Mouse (Mus musculus) embryo, embryonic 10 days (tissue): ENCODE data around the gene Serpinb8.

Source experiments
- DNase-seq: peaks from one replicate; pipeline ENCODE4 v3.0.0-alpha.2; 2015; ENCODE audit warnings: low spot score

Gene Serpinb8

DNA sequence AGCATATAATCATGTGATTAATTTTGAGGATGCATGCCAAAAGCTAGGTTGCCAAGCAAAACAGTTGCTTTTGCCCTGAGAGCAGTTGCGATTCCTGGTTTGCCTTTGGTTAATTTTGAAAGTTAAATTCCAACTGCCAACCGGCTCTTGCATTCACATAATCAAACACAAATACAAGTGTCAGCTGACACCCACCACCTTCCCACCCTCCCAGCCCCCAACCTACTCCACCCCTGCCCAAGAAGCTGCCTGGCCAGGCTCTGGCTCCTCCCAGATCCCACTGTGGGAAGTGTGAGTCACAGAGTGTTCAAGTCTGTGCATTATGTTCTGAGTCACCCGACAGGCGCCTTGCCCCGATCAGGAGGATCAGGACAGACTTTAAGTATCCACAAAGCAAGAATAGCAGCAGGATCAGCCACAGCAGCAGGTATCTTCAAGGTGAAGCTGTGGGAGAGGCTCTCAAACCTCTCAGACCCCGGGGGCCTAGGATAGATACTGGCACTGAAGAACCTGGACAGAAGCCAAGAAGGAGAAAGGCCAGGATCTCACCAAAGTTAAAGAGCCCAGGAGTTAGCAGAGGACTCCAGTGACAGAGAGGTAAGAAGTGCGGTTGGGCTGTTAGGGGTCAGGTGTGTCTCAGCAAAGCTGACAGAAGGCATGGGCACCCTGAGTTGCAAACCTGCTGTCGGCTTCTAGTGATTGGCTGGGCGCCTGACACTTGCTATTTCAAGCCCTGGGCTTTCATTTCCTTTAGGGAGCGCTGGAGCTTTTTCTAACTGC is at the start of gene Serpinb8:
Gene Serpinb8 (plus strand): TSS at position 316 of the 780 bp plus-strand sequence.
- no peak for DNase-seq

DNA sequence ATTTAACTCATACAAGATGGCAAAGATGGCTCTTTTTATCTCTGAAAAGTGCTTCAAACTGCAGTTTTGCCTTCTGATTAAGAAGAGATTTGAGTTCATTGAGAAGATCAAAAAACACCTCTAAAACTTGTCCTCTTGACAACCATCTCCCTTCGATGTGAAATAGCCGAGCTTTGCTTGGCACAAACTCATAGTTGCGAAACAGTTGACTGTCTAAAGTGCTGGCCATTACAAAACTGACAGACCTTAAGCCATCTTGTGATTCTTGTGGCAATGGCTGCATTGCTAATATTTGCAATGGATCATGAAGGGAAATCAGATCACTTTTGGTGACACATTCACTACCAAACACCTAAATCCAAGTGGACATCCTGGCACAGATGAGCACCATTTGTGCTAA is 30.3 kb upstream of the Serpinb8 start:
- no peak for DNase-seq

GRCm38 (mm10) chr1:107562110-107562509 is 27.7 kb upstream of the Serpinb8 start:
- DNase-seq = no peak

DNA sequence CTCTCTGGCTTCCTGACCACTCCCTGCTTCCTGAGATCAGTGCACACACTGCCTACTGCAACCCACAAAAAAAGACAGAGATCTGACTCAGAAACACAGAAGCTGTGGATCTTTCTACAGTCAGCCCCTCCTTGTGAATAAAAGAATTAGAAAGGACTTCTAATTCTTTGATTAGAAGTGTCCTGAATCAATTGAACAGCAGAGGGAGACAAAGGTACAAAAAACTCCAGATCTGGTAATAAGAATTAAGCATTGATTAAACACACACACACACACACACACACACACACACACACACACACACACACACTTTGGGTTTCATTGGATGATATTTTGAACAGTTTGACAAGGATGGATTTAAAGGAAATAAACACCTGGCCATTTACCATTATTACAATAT is 24.2 kb upstream of the Serpinb8 start:
- no peak for DNase-seq

DNA sequence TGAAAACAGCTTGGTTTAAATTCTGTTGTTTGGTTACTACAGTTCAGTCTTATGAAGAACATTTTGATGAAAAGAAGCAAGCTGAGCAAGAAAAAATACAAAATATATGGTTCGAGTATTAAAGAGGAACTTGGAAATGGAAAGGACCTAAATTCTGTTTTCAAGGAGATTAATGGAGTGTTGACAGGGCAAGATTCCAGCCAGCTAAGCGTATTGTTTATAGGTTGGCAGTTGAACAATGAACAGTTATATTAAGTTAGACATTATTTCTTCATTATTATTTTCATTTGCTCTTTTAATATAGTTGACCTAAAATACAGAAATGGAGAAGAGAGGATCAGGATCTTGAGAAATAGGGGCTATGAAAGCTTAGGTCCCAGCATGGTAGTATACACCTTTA is 13.7 kb upstream of the Serpinb8 start:
- no peak for DNase-seq

DNA sequence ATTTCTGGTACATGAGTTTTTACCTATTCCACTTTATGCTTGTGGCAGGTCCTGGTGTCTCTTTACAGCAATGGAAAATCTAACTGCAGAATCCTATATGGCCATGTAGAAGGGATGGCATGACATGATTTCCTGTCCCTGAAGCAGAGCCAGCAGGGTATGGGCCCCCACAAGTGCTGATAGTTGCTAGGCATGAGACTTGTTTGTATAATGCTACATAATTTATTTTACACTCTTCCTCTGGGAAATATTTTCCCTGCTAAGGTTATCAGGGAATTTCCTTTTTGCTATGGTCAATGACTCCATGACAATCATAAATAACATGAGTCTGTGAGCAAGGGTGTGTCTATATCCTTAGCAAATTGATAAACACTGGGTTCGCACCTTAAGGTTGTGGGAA is 12.3 kb upstream of the Serpinb8 start:
- no peak for DNase-seq

DNA sequence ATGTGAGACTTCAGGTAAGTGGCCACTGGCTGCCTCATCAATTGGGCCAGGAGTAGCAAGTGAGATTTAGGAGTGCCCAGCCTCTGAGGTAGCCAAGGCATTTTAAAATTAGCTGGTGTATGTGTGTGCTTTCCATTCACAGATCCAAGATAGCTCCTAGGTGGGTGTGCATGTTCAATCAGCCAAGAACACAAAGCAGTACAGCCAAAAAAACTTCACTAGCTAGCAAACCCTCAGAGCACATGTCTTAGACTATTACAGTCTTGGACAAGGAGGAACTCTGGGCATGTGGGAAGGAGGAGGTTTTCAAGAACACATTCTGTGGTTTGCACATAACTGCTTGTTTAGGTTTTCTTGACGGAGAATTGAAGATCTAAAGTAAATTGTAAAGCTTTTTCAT is 8.6 kb upstream of the Serpinb8 start:
- no peak for DNase-seq

DNA sequence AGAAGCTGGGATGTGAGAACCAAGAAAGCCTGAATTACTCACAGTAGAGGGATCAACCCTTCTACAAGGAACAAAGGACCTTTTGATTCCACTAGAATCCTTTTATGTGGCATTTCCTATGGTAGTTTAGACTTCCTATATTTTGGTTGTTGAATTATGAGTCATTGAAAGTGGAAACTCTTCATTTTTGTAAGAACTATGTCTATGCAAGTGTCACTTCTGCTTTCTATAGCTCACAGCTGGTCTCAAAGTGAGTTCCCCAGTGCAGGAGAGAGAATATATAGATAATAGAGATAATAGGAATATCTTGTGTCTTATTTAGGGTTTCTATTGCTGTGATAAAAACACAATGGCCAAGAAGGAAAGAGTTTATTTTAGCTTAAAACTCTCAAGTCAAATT is 6.9 kb upstream of the Serpinb8 start:
- DNase-seq = no peak

DNA sequence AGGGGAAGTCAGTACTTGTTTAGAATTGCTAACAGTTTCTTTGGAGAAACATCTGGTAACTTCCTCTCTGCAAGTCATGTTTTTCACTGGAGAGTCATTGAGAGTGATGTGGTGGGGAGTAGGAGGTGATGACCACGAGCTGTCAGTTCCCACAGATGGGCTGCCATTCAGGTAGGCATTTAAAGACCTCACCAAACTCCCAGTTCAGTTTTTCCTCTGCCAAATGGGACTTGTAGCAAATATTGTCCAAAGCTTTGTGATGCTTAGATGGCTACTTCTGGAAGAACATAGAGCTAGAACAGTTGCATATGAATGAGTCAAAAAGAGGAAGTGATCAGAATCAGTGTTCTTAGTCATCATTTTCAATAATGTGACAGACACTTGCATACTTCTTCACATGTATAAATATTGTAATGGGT is 5.8 kb upstream of the Serpinb8 start:
- no peak for DNase-seq

GRCm38 (mm10) chr1:107584932-107585331 is 4.9 kb upstream of the Serpinb8 start:
- DNase-seq = no peak

DNA sequence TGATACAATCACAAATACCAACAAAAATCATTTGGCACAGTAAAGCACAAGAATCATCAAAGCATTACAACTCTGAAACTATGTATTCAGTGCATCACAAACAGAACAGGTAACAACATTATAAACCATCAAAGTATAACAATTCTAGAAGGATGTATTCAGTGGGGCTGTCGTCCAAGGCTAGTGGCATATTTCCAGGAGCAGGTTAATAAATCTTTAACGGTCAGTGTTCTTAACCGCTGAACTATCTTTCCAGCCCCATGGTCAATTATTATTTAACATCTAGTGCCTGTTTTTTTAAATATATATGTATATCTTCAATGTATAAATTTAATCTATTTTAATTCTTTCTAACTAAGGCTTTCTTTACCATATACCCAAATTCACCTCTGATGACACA is 3.6 kb upstream of the Serpinb8 start:
- DNase-seq = no peak

GRCm38 (mm10) chr1:107588206-107588605 is 1.6 kb upstream of the Serpinb8 start:
- DNase-seq = no peak

DNA sequence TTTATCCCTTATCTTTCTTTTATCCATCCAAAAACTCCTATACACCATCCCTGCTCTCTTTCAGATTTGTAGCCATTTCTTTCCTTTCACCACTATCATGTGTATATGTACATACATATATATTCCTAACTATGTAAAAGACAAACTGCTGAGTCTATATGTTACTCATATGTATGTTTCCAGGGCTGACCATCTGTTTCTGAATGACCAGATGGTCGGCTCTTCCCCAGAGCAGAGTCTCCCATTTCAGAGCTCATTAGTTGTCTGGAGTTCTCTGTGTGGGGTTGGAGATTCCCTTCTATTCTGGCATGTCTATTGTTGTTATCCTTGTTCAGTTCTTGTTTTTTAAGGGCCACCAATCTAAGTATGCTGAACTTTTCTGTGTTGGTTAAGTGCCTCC is 1.2 kb upstream of the Serpinb8 start:
- DNase-seq = no peak

- DNase-seq = no peak
These were observed 2.8 kb downstream of the Serpinb8 start for GRCm38 (mm10) chr1:107592644-107593043.

GRCm38 (mm10) chr1:107593469-107593868 is 3.7 kb downstream of the Serpinb8 start:
- no peak for DNase-seq

GRCm38 (mm10) chr1:107596874-107597273 is 7.1 kb downstream of the Serpinb8 start:
- no peak for DNase-seq

GRCm38 (mm10) chr1:107598476-107598875 is 8.7 kb downstream of the Serpinb8 start:
- DNase-seq = peak; percentile 49

GRCm38 (mm10) chr1:107608942-107609341 is 19.1 kb downstream of the Serpinb8 start:
- DNase-seq = no peak

DNA sequence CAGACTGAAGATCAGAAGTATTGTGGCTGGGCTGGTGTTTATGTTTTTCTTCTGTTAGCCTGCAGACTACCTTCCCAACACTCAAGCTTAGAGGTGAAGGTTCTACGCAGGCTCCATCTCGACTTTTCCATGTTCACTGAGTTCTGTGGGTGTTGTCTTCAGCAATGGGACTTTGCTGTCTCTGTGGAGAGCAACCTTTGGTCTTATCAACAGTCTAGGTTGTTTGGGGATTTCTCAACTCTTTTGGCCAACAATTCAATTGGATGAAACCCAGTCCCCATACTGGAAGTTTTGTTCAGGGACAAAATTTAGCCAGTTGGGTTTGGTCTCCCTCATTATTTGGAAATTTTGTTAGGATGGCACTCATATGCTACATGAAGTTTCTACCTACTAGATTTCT is 24.3 kb downstream of the Serpinb8 start:
- DNase-seq = no peak

DNA sequence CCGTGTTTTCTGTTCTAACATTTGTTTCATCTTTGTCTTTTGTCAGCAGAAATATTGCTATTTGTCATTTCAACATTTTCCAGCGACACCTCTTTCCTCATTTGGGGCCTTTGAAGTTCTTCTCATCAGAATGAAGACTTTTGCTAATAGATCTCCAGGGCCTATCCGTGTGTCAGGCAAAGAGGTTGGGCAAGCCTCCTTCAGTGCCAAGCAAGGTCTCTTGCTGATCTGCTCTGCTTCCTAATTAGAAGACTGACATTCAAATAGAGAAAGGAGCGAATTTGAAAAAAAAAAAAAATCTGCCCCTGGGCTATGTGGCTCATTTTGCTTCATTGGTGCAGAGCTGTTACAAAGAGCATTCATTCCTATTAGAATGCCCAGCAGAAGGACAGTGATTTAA is 32.2 kb downstream of the Serpinb8 start:
- no peak for DNase-seq

DNA sequence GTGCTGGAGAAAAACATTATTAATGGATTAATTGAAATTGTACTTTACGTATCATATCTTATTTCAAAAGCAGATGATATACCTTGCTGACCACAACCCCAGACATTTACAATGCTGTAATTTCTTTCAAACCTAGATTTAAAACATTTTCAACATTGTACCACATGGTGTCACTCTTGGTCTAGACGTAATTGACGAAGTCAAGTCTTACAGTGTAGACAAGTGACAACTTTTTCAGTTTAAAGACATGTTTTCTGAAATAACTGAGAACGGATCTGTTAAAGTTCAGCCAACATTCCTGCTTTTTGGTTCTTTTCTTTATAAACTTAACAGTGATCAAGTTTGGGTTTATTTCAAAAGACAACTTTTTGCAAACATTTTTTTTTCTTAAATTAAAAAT is 46.1 kb downstream of the Serpinb8 start:
- DNase-seq = peak; percentile 68

DNA sequence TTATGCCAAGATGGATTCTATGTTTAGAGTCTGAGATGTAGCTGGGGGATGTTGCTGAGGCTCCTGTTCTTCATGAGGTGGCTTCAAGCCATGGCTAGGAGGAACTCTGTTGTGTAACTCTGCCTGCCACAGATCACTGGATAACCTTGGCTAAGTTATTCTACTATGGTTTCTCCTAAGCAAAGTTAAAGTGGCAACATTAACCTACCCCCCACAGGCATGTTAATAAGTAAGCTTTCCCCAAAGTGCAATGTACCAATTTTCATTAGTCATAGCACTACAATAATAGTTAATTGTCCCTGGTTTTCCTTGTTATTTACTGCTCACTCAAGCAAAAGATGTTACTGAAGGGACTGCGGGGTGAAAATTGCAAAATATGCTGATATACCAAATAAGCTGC is 48.2 kb downstream of the Serpinb8 start:
- no peak for DNase-seq

DNA sequence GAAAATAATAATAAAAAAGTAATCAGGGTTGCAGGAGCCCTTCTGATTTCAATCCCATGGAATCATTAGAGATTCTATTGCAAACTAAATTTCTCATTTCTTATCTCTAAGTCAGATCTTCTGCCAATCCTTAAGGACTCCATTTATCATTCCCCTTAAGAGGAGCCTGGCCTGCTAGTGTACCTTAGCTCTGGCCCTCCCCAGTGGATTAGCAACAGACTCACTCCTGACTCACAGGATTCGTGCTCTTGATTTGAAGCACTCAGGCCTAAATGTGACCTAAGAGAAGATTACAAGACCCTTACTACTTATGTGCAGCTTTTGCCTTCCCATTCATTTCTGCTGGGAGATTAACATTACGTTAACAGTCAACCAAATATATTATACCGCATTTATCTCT is 48.7 kb downstream of the Serpinb8 start:
- DNase-seq = no peak

- DNase-seq = no peak
These were observed 52.8 kb downstream of the Serpinb8 start for GRCm38 (mm10) chr1:107642457-107643118.
